Mouse (Mus musculus) lung, adult 2 months (tissue): ENCODE results near the gene Gm49345.
"Not testable (repeated sequence)": the region's sequence is repeated elsewhere in the genome, so short reads cannot be mapped to it uniquely, and the experiment has no call there.

Source experiments
- CTCF ChIP-seq: fragments of 200-500 bp; IDR thresholded peaks from 2 replicates; pipeline ENCODE4 v1.5.1; 2011; ENCODE audit warnings: mild to moderate bottlenecking, low read length, control low read depth; ENCODE audit not compliant: insufficient read depth
- POLR2A ChIP-seq: fragments of 200-500 bp; IDR thresholded peaks from 2 replicates; pipeline ENCODE4 v1.6.1; 2011; ENCODE audit warnings: low read depth, mild to moderate bottlenecking, control low read depth, low read length, borderline replicate concordance; ENCODE audit errors: extremely low read depth

DNA sequence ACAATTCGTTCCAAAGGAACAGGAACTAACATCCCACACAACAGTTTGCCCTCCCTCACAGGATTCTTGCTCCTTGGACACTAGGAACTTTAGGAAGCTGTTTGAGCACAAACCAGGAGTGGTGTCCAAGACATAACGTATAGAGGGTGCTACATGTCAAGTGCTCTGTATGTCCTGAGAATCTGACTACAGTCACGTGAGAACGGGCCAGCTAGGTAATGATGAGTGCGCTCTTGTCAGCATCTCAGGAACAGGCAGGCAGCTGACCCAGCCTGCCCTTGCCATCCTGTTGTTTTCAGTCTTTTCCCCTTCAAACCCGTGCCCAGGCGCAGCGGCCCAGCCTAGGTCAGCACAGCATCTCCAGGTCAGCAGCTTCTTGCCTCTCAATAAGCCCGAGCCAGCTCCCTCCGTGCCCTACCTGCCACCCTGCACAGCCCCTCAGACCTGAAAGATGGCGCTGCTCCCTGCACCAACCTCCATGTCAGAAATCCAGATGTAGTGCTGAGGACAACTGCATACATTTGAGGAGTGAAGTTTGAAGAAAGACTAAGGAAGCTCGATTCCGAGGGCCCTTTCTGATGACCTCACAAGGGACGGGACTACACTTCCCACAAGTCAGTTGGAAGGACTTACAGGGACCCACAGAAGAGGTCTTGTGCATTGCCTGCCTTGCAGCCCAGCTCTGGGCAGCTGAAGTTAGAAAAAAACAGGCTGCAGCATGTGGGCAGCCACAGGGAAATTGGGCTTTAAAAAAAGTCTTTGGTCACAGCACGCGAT is 45.6 kb upstream of the Gm49345 start:
- peak; percentile 38; the same call in 1 of the 2 replicates for TF ChIP-seq POLR2A
- TF ChIP-seq CTCF: not testable (repeated sequence)
